Mouse (Mus musculus) retina, embryonic 14.5 days (tissue): Measurements from ENCODE around the gene Pde6h.

Experiments used
- DNase-seq: peaks from one replicate; pipeline ENCODE4 v3.0.0-alpha.2; 2015; ENCODE audit warnings: low spot score

Gene Pde6h

DNA sequence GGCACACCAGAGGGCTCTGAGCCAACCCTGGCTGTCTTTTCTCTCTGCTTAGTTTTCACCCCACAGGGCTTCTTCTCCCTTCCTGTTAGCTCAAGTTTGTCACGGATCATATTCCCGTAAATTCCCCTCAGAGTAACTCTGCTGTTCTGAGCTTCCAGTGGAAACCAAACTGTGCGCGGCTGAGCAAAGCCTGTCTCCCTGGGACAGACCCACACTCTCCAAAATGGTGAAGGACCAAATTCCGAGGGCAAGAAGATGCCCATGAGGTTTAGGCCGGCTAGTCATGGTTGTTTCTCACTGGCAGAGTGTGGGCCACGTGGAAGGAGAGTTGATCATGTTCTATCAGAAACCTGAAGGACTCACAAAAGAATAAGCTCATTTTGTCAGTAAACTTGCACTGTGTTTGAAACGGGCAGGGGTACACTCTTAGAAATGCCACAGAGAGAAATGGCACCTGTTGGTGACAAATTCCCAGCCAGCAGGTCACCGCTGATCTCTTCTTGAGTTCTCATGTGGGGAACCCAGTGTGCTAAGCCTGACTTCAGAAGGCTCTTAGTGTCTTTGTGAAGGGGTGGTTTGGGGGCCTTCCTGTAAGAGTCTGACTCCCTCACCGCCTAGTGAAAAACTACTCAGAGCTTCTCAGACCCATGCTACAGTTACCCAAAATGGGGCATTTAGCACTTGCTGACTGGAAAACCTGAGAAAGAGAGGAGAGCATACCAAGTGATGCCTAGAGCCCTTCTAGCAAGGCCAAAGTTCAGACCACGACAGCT lies 16.7 kb downstream of the Pde6h start:
- no peak for DNase-seq

DNA sequence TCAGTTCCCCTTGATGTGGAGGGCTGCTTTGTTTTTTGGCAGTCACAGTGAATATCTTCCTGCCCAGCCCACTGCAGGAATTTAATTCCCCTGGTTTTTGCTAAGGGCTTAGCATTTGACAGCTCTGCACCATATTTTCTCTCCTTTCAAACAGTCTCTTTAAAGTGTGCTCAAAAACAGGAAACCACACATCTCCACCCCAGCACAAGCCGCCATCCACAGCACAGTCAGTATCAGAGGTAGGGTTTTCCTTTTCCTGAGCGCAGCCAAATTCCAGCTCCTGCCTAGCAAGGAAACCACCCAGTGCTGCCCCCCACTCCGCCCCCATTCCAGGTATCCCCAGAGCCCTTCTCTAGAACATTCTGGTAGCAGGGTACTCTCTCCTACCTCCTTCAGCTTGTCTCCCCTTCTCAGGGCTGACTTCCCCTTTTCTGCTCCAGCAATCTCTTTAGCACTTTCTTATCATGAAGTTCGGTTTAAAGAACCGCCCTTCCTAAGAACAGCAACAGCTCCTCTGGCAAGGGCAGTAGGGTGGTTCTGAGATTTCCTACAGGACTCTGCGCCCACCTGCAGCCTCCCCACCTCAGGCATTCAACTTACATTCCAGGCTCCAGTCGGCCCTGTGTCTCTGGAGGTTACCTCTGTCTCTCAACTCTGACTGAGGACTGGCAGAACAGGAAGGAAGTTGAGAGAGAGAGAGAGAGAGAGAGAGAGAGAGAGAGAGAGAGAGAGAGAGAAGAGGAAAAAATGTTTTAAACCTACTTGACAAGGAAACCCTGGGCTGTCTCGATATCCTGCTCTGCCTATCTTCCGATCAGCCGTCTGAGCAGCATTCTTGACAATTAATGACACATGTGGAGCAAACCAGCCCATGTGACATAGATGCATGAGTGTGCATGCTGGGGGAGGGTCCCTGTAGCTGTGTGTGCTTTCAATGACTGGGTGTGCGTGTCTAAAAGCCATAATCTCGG lies 17.7 kb downstream of the Pde6h start, which contains the start of gene Arhgdib:
Gene Arhgdib, minus strand, starts transcription at position 849 of the 971 bp plus-strand sequence.
- peak; percentile 12 for DNase-seq

DNA sequence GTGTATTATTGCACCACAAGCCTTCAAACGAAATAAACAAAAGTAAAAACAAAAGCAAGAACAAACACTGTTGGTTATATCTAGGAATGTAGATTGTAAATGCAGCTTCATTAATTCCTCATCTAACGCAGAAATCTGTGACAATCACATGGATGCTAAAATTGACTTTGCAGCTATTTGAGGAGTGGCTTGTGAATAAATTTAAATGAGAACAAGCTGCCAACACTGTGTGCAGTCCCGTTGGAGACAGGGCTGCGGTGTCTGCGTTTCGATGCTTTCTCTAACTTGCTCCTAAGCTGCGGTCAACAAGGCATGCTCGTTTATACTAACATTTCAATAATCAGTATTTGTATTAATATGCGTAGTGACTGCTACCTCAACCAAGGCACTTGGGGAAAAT lies 18.6 kb downstream of the Pde6h start:
- DNase-seq: no peak

DNA sequence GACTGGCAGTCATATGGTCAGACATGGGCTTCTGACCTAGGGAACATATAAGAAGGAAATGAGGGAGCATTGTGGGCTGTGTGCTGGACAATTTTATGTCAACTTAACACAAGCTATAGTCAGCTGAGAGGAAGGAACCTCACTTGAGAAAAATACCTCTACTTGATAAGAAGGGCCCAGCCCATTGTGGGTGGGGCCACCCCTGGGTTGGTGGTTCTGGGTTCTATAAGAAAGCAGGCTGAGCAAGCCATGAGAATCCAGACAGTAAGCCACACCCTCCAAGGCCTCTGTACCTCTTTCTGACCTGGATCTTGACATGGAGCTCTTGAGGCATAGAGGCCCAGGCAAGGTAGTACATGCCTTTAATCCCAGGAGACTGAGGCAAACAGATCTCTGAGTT lies 19.8 kb downstream of the Pde6h start:
- no peak for DNase-seq

DNA sequence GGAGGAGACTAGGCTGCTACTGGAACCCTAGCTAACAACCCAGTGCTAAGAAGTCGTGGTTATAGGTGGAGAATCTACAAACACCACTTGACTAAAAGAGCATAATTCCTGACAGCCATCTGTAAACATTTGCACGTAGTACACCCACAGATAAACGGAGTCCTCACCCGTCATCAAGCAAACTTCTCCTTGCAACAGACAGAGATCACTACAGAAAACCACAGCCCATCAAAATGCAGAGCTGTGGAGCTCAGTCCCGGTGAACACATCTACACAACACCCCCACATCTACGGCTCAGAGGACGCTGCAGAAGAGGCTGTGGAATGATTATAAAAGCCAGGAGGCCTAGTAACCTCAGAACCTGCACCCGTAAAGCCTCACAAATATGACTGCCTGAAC lies 20.9 kb downstream of the Pde6h start:
- DNase-seq: no peak

DNA sequence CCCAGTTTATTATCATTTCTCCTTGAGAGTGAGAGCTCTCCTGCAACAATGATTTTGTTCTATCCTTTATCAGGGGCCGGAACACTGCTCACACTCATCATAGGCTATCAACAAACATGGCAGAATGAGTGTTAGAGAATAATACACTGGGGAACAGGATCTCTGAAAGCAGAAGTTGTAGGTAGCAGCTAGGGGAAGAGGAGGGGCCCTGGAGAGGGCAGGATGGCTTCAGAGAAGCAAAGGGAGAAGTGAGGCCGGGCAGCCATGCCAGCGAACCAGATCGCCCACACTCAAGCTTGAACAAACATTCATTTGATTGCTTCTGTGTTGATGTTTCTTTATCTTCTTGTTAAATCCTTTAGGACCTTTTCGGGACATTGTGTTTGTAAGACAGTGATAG lies 22.6 kb downstream of the Pde6h start:
- DNase-seq: no peak

DNA sequence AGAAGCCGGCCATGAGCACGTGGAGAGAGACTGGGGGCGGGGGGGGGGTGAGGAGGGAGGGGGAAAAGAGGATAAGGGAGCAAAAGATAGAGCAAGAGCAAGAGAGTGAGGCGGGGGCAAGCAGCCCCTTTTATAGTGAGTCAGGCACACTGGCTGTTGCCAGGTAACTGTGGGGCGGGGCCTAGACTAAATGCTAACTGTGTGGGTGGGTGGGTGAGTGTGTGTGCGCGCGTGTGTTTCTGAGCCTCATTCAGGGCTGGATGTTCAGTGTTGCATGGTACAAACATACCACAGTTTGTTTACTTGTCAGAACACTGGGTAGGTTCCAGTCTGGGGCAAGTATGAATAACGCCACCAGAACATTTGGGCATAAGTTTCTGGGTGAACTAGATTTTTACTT lies 23.3 kb downstream of the Pde6h start:
- no peak for DNase-seq

DNA sequence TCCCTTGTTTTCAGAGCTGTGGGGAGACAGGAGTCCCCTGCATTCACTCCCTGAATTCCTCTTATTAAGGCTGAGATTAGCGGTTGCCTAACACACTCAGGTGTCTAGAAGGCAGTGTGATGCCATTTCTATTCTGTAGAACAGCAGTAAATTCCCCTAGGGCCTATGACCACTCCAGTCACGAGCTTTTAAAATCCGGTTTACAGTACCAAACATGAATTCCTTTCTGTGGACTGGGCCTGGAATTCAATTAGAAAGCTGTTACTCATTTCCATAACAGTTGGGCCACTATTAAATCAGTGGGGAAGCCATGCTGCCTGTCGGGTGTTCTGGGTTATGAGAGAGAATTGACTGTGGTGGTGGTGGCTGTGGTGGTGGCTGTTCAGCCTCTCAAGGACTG lies 24.1 kb downstream of the Pde6h start:
- no peak for DNase-seq

DNA sequence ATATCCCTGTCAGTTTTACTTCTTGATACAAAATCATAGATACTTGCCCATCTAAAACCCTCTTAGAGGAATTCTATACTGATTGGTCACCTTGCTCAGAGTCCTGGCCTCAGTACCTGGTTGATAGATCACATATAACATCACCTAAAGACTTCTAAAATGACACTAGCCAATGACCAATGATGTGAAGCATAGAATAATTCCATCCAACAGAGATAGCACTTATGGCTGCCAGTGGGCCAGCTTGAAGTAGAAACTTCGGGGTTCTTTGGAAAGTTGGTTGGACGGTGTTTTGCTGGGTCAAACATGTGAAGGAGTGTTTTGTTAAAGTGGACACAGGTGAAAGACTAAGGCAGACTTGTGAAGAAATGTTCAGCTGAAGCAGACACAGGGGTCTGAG lies 26.5 kb downstream of the Pde6h start:
- DNase-seq: no peak

DNA sequence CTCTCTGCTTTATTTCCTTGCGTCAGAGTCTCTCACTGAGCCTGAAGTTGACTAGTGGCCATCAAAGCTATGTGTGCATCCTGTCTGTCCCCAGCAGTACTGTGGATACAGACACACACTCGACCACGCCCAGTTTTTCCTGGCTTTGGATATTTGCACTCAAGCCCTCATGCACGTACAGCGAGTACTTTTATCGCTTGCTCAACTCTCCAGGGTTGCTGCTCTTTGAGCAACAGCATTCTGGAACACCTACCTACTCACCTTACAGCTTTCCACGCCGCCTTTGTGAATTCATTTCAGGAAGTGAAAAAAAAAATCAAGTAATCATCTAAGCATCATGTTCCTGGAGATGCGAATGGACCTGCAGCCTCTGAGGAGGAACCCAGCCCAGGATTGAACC lies 29.3 kb downstream of the Pde6h start:
- DNase-seq: no peak

DNA sequence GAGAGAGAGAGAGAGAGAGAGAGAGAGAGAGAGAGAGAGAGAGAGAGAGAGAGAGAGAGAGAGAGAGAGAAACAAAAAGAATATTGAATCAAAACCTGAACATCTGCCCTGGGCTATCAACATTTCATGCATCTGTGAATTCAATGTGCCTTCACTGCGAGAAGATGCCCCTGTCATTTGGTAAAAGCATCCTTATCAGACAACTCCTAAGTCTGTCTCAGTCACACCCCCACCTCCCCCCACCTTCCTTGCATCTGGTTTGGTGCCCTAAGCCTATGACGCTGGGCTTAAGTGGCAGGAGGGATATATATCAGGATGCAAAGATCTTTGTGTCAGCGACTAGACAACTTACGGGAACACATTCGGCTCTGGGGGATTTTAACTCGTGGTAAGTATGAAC lies 30.6 kb downstream of the Pde6h start:
- DNase-seq: no peak

DNA sequence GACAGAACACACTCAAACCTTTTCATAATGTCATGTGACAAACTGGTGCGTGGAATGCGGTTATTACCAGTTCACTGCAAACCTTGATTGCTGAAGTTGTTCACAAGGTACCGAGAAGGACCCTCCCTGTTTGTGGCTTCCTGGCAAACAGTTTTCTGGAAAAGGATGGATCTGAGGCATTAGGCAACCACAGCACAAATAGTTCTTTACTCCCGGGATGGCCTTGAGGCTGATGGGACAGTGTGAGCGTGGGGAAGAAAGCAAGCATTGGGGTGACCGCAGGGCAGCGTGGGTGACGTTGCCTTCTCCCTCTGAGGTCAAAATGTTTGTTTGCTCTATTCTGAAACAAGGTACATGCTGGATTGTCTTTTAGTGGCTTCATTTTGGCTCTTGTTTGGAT lies 31.1 kb downstream of the Pde6h start:
- no peak for DNase-seq

DNA sequence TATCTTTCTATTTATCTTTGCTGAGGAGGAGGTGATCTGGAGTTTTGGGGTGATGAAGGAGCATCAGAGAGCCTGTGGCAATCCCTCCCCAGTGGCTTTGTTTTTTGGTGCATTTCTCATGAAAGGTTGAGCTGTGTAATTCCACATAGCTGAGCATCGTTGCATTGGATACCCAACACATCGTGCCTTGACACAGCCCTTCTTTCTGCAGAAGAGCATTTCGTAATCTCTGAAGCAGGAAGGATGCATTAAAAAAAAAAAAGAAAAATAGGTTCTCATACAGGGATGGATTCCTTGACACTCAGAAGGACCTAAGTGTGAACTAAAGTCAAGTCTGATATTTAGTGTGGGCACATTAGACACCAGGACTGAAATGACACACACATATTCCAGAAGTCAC lies 31.6 kb downstream of the Pde6h start:
- DNase-seq: no peak

DNA sequence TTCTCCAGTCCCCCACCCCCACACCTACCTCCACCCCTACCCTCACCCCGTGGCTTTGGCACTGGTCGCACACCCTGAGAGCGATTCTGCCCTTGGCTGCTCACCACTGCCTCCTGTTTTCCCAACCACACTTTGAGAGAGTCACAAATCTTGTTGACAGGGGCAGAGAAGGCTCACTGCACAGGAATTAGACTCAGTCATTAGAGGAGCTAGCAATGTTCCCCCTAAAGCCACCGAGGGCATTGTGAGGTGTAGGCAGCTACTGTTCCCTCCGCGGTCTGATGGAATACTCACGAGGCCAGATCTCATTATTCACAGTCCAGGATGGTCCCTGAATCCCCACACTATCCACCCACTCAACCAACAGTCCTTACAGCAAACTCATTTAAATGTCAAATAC lies 33.4 kb downstream of the Pde6h start:
- DNase-seq: no peak

DNA sequence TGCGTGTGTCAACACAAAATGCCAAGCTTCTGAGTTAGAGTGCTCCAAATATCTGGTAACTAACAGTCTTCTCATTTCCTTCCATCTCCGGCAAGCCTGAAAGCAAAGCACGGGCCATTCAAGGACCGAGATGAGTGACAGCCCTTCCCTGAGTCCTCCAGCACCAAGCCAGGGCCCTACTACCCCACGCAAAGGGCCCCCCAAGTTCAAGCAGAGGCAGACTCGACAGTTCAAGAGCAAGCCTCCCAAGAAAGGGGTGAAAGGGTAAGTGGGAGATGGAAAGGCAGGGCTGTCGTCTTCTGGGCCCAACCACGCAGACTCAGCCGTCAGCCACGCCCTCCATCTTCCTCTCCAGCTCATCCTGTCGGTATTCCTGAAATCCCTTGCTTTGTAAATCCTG lies 35.5 kb downstream of the Pde6h start:
- DNase-seq: no peak

DNA sequence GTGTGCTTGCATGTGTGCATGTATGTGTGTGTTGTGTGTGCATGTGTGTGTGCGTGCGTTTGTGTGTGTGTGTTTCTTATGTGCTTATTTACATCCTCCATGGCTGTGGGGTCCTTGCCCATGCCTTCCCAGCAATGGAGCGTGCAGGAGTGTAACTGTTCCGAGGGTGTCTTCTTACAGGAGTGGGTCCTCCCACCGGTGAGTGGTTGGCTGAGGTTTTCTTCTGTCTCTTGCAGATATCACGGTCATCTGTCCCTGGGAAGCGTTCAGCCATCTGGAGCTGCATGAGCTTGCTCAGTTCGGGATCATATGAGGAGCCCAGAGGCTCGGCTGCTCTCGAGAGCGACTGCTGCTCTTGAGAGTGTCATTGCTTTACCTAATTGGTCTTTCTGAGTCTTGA lies 39.3 kb downstream of the Pde6h start:
- DNase-seq: no peak

DNA sequence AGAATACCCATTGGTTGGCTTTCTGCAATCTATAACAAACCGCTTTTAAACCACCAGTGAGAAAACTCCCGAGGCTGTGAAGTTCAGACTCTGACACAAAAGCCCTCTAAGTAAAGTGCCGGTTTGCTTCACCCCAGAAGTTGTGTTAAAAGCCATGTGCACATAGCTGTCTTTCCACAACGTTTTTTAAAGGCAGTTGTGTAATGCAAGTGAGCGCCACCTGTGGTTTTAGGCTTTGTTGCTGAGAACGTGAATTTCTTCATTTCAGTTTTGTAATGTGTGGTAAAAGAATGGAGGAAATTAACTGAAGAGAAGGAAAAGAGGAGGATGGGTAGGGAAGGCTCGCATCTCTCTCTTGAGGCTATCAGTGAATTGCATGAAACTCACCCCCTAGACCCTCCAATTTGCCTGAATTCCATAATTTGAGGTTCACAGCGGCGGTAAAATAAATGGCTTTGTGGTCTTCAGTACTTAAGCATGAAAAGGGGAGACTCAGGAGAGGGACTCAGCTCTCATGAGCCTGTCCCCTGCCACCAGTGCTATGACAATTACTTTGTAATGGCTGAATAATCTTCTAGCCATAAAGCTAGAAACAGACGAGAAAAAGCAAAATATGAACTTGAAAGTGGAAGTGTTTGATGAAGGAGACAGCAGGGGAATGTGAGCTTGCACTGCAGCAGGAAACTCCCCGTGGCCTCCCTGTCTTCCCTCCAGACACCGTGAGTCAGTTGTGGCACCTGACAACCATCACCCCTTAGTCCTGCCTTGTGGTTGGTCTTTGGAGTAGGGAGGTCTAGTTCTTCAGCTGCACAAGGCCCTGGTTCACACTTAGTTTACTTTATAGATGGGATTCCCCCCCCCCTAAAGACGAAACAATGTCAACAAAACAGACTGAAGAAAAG lies 41.2 kb downstream of the Pde6h start:
- DNase-seq: no peak

DNA sequence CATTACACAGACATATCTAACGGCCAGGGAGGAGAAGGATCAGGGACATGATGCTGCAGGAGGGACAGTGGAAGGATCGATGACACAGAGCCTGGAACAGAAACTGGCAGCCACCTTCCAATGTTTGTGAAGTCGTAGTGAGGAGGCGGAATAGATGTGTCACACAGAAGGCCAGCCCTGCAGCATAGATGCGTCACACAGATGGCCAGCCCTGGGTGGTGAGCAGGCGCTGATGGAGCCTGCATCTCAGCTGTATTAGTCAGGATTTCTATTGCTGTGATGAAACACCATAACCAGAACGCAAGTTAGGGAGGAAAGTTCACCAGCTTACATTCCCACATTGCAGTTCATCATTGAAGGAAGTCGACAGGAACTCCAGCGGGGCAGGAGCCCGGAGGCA lies 42.3 kb downstream of the Pde6h start:
- DNase-seq: no peak

DNA sequence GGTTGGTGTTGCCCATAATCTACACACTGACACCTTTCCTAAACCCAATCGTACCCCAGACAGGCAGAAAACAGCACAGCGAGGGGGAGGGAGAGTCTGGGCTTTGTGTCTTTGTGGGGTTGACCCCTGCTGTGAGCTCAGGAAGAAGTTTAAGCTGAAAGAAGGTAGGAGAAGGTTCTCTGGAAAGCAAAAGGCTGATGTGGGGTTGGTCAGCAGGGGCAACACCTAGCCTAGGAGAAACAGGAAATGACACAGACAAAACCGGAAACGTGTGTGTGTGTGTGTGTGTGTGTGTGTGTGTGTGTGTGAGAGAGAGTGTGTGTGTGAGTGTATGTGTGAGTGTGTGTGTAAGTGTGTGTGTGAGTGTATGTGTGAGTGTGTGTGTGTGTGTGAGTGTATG lies 43.8 kb downstream of the Pde6h start:
- no peak for DNase-seq

DNA sequence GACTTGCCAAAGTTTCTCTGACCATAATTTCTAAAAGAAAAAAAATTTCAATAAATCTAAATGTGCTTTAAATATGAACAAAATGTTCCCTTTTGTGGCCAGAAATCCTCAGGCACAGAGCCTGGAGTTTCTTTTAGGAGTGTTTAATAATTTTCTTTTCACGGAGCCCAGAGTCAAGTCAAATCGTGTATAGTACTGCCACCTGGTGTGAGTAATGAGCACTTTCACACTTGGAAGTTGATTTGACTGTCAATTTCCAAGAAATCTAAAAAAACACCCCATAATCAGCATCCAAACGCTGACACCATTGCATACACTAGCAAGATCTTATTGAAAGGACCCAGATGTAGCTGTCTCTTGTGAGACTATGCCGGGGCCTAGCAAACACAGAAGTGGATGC lies 45.2 kb downstream of the Pde6h start:
- peak; percentile 24 for DNase-seq

DNA sequence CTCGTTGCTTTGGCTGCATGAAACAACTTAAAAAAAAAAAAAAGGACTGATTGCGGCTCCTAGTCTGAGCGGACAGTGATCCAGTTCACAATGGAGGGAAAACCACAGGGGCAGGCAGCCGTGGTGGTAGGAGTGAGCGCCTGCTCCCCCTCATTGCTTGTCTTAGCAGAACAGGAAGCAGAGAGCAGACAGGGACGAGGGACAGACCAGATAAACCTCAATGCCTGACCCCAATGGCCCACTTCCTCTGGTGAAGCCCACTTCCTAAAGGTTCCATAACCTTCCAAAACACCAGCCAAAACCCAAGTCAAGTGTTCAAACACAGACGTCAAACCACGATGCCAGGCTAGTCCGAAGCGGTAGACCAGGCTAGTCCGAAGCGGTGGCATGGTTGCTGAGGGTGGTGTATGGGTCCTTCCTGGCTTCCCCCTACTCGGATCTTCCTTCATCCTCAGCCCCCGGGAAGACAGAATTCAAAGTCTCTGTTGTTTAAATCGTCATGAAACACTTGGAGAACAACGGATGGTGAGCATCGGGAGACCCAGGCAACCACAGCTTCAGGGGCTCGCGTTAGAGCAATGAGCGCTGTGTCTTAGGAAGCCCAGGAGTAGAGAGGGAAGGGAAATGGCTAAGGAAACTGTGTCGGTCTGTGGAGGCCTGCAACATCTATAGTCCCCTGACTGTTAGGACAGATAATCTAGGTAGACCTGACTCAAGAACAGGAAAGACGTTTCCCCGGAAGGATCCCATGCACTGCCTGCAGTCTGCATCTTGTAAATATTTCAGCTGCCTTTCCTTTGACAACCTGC lies 55.8 kb downstream of the Pde6h start:
- no peak for DNase-seq
